Mouse (Mus musculus) spleen, postnatal 4 days (tissue): Measurements from ENCODE around the gene Hist1h2bh.
A peak's percentile ranks its signal among the peaks of the same experiment; 100 is the strongest.
"Not testable (repeated sequence)": the region's sequence is repeated elsewhere in the genome, so short reads cannot be mapped to it uniquely, and the experiment has no call there.

ENCODE experiments used
- DNase-seq, 2 experiments: peaks; one replicate each; pipeline ENCODE4 v3.0.0; 2022; ENCODE audit warnings: low spot score in 2 of 2

The Hist1h2bh gene

DNA sequence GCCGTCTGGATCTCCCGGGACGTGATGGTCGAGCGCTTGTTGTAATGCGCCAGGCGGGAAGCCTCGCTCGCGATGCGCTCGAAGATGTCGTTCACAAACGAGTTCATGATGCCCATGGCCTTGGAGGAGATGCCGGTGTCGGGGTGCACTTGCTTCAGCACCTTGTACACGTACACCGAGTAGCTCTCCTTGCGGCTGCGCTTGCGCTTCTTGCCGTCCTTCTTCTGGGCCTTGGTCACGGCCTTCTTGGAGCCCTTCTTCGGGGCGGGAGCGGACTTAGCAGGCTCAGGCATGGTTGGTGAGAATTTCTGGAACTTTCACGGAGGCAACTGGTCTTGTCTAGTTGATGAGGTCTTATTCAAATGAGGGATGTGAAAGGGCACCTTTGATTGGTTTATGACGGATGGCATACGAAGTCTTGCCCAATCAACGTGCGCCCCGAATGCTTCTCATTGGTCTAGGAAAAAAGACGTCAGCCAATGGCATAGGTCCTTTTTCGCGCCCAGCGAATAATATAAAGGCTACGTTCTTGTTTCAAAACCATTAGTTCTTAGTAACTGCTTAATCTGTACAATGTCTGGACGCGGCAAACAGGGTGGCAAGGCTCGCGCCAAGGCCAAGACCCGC, 30.8 kb upstream of the Hist1h2bh start, which contains the start of the genes Hist1h2bf and Hist1h2ad:
Gene Hist1h2bf, minus strand, starts transcription at position 299 of the 627 bp plus-strand sequence.
Gene Hist1h2ad, plus strand, starts transcription at position 484 of the 627 bp plus-strand sequence.
- peak; percentile 91 to 93 for DNase-seq

DNA sequence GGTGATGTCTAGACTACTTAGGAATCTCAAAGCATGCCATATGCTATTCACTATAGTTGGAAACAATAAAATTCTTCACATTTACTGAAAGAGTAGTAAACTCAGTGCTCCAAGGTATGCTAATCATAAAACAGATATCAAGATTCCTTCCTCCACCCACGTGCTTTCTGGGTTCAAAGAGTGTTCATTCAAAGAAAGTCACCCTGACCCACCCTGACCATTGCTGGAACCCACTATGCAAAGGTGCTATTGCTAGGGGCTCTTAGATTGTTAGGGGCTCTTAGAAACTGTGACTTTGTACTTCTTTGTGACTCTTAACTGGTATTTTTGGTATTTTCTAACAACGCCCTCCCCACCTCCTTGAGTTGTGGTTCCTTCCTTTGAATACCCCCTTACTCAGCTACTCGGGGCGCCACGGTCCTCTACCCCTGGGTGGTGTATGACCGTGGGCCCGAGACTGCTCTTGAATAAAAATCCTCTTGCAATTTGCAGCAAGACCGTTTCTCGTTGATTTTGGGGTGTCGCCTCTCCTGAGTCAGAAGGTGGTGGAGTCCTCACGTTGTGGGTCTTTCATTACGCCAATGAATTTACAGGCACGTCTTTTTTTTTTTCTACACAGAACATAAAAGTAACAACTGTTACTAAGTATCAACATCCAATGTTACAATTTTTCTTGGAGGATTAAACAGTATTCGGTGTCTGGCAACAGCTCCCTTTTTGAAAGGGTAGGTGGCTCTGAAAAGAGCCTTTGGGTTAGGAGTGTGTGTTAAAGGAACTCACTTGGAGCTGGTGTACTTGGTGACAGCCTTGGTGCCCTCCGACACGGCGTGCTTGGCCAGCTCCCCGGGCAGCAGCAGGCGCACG, 30.1 kb upstream of the Hist1h2bh start:
- peak in 1 of 2 experiments; percentile 78 for DNase-seq

DNA sequence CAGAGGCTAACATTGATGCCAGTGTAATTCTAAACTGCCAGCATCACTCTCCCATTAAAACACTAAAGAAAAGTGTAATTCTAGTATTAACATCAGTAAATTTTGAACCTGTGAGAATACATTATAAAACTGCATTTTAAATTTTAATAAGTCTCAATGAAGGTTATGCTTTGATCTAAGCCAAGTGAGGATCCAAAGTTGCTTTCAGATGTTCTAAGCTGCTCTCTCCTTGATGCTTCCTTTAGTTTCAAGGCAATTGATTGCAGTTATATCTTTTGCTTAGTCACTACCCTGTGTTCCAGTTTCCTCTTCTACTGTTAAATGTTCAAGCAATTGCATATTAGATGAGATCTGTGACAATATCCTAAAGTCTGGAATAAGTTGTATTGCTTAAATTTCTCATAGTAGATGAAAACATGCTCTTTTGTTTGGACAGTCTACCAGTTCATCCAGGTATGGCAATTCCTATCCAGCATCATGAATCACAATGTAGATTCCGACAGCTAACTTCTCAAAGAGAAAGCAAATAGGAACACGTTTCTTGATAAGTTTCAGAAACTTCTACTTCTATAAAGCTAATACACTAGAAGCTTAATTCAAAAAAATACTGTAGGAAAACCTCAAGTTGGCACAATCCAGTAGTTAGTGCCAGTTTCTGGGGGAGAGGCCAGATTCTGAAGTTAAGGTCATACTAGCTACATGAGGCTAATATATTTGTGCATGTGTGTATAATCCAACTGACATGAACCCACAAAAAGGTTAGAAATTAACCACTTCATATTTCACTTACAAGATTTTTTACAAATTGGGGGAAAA, 29.2 kb upstream of the Hist1h2bh start:
- peak in 1 of 2 experiments; percentile 31 for DNase-seq

DNA sequence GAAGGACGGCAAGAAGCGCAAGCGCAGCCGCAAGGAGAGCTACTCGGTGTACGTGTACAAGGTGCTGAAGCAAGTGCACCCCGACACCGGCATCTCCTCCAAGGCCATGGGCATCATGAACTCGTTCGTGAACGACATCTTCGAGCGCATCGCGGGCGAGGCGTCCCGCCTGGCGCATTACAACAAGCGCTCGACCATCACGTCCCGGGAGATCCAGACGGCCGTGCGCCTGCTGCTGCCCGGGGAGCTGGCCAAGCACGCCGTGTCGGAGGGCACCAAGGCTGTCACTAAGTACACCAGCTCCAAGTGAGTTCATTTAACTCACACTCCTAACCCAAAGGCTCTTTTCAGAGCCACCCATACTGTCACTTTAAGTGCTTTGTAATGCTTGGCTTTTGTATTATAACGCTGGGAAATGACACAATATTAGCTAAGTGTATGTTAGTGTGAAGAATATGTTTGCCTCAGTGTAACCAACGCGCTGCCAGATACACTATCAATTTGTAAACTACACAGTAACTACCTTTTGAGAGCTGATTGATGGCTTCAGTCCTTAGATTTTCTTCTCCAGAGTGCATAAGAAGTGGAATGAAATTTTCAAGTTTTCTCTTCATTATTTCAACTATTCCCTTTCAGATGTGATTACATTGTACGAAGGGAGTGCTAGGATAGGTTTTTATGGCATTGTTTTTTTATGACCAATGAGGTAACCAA, 28.5 kb upstream of the Hist1h2bh start:
- not testable (repeated sequence) for DNase-seq

DNA sequence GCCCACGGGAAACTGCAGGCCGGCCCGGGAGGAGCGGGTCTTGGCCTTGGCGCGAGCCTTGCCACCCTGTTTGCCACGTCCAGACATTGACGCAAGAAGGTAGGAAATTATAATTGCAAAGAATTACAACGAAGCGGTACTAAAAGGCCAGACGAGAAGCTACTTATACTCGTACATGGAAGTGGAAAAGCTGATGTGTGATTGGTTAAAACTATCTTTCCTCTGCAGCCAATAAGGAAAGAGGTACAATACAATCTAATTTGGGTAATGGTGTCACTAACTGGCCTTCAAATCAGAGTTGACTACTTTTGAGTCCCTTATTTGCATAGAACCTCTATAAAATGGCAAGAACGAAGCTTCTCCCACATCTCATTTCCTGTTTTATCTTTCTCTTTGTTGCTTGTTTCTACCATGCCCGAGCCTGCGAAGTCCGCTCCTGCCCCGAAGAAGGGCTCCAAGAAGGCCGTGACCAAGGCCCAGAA, 27.9 kb upstream of the Hist1h2bh start, which contains the start of the genes Hist1h2ae and Hist1h2bg:
Gene Hist1h2ae, minus strand, starts transcription at position 199 of the 482 bp plus-strand sequence.
Gene Hist1h2bg, plus strand, starts transcription at position 375 of the 482 bp plus-strand sequence.
- DNase-seq = peak; percentile 85 to 92

DNA sequence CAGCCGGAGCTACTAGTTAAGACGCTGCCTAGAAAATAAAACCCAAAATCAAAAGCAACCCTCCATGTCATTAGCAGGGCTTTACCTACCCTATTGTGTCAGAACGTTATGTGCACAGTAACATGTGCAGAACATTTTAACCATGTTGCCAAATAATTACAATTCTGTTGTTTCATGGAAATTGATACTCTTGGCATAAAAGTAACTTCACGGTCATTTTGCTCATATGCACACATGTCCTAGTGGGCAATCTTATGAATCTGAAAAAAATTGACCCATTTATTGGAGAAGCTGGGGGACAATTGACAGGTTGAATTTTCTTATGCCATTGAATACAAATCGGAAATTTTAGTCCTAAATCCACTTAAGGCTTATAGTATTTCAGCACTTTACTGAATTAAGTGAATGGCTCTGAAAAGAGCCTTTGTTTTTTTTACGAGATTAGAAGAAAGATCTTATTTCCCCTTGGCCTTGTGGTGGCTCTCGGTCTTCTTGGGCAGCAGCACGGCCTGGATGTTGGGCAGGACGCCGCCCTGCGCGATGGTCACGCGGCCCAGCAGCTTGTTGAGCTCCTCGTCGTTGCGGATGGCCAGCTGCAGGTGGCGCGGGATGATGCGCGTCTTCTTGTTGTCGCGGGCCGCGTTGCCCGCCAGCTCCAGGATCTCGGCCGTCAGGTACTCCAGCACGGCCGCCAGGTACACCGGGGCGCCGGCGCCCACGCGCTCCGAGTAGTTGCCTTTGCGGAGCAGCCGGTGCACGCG, 27.2 kb upstream of the Hist1h2bh start:
- not testable (repeated sequence) for DNase-seq

DNA sequence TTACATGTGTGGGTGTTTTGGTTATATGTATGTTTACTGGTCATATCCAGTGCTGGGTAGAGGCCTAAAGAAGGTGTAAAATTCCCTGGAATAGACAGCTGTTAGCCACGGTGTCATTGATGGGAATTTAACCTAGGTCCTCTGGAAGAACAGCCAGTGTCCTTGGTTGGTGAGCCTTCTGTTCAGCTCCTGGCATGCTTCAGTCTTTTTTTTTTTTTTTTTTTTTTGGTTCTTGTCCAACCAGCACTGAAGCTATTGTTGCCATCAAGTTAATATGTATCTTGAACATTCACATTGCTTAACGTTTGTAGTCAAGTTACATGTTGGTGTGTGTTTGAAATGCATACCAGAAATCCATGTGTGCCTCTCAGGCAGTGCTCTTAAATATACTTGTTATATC, 21.3 kb upstream of the Hist1h2bh start:
- no peak for DNase-seq

DNA sequence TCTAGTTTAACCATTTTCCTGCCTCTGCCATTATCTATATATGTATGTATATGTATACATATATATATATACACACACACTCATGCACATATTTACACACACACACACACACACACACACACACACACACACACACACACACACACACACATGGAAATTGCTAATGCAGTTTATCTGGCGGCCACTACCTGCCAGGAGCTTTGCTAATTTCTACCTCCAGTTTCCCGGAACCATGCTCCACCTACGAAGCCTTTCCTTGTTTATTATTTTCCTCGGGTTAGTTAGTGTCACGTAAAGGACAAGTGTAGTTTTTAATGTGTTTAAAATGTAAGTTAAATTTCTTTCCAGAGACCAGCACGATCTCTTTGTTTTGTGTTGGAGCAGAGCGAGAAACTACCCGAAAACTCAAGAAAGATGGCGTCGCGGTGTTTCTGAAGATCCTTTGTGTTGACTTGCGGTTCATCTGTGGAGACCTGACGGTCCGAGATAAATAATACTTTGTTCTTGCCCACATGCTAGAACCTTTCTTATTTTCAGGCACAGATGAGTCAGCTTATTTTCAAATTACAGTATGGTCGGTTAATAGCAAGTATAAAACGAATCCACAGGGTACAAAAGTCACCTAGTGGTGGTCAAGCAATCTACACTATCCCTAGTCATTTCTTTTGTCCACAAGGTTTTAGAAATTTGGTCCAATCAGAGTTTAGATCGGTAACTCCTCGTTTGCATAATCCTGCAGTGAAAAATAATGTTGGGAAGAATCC, 19.7 kb upstream of the Hist1h2bh start:
- DNase-seq = peak in 1 of 2 experiments; percentile 62

DNA sequence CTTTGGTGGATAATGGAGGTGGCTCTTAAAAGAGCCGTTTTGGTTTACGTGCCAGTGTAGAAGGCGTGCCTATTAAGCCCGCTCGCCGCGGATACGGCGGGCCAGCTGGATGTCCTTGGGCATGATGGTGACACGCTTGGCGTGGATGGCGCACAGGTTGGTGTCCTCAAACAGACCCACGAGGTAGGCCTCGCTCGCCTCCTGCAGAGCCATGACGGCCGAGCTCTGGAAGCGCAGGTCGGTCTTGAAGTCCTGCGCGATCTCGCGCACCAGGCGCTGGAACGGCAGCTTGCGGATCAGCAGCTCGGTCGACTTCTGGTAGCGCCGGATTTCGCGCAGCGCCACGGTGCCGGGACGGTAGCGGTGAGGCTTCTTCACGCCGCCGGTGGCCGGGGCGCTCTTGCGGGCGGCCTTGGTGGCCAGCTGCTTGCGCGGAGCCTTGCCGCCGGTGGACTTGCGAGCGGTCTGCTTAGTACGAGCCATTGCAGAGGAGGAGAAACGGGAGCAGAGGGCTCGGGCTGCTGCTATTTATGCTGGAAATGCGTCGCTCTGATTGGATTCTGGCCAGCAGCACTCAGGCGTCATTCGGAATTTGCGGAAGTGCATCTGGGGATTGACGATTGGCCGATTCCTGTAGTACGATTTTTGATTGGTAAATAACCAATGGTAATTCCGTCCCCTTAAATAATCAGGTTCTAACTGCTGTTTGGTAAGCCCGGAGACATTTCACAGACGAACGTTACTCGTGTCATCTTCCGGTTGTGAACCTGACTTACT, 18.9 kb upstream of the Hist1h2bh start, which contains the start of gene Hist1h3e:
Gene Hist1h3e, minus strand, starts transcription at position 487 of the 777 bp plus-strand sequence.
- DNase-seq = peak; percentile 94 to 98

DNA sequence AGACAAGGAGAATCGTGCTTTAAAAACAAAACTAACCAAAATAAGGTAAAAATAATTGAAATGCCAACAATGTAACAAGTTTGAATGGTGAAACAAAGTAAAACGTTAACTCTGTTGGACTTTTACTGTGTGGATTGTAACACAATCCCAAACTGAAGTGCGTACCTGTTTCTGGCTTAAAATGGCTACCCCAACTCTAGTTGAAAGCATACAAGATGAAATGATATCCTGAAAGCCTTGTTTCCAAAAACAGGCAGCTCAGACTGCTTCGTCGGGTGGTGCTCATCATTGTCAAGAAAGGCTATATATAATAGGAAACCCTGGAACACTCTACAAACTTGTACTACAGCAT, 18.3 kb upstream of the Hist1h2bh start:
- not testable (repeated sequence) for DNase-seq

DNA sequence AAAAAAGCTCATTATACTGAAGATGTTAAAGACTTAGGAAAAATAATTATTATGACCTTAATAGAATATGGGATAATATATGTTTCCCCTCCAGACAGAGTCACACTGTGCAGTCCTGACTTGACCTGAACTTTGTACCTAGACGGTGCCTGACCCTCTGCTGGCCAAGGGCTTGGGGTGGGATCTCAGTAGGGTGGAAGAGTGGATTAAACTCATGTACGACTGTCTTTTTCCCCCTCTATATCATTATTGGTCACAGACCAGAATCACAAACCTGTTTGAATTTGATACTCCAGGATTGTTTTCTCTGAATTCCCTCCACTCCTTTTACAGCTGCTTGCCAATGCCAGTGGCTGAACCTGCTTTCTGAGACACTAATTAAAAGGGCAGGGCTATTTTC, 17.5 kb upstream of the Hist1h2bh start:
- not testable (repeated sequence) for DNase-seq

DNA sequence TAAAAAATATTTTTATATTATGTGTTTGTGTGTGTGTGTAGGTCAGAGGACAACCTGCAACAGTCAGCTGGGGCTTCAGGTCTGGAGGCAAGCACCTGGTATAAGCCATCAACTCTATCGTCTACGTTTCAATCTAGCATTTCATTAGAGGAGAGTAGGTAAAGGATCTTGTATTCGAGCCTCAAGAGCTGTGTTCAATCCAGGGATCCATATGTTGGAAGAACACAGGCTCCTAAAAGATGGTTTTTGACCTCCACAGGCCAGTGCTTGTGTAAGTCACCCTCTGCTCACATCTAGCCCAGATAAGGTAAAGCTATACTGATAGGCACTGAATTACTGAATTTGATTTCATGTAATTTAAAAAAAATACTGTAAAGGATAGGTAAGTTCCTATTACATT, 13.7 kb upstream of the Hist1h2bh start:
- DNase-seq = no peak

DNA sequence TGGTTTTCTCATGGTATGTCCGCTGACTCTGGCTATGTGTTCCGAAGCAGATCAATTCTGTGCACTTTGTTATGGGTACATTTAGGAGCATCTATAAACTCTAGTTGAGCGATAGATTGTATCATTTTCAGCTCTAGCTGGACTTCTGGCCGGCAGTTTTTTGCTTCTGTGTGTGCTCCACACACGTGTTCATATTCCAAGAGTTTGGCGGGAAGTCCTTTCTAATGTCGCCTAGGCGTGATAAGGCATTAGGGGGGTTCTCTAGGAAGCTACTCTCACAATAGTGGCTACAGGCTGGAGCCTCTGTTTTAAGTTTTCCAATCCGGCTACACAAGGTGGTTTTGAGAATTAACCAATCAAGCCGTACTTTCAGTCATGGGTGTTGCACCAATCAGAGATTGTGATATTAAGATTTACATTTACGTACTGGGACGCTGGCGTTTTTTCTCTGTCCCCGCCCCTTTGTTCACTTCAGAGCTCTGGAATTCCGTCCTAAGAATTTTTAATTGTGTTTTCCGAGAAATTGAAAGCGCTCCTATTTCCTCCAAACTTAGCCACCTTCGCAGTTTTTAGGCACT, 12.7 kb upstream of the Hist1h2bh start:
- DNase-seq = peak; percentile 78 to 88

DNA sequence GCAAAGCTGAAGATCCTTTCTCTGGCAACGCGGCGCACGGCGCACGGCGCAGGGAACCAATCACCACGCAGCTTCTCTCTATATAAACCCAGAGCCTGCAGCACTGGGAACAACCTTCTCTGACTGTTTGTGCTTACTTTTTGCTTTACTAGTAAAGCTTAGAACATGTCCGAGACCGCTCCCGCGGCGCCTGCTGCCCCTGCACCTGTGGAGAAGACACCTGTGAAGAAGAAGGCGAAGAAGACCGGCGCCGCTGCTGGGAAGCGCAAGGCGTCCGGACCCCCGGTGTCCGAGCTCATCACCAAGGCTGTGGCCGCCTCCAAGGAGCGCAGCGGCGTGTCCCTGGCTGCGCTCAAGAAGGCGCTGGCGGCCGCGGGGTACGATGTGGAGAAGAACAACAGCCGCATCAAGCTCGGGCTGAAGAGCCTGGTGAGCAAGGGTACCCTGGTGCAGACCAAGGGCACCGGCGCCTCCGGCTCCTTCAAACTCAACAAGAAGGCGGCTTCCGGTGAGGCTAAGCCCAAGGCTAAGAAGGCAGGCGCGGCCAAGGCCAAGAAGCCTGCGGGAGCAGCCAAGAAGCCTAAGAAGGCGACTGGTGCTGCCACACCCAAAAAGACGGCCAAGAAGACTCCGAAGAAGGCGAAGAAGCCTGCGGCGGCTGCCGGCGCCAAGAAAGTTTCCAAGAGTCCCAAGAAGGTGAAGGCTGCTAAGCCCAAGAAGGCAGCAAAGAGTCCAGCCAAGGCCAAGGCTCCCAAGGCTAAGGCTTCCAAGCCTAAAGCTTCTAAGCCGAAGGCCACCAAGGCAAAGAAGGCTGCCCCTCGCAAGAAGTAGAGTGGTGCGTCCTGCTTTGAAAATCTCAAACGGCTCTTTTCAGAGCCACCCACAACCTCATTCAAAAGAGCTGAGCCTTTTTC, 12.0 kb upstream of the Hist1h2bh start:
- peak; percentile 92 to 98 for DNase-seq

DNA sequence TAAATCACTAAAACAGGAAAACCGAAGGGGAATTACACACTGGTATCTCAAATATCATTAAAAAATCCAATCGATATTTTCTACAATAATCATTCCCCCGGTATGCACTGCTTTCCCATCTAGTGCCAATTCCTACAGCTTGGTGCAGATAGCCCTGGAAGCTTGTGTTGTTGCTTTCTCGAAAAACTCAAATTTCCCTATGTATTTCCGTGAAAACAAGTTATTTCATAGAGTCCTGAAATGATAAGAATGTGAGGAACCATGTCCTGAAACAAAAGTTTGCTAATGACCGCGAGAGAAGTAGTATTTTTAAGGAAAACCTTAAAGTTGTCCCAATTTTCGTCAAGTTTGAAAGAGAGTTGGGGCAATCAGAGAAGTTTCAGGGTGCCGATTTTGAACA, 11.2 kb upstream of the Hist1h2bh start:
- DNase-seq = peak in 1 of 2 experiments; percentile 50

DNA sequence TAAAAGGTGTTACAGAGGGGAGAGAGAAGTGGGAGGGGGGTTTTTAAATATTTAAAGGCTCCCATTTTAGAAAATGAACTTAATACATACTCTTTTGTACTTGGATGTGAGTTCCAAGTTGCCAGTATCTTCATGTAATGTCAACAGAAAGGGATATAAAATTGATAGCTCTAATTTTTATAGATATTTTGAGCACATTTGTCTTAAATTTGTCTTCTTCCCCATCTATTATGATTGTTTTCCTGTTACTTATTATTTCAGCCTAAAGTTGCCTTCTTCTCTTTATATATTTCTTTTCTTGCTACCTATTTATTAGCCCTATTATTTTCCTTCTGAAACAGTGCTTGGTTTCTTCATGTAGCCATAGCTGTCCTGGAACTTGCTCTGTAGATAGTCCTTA, 9.8 kb upstream of the Hist1h2bh start, which contains the start of gene Hist1h1d:
Gene Hist1h1d, plus strand, starts transcription at position 301 of the 400 bp plus-strand sequence.
- no peak for DNase-seq
